Mouse (Mus musculus) hindbrain, embryonic 10.5 days (tissue): ENCODE measurements around the gene Tpcn1. TPM values are rescaled to one million over a fixed set of nuclear protein-coding genes. Genes with fewer than 3 reads are reported as not detected.

ENCODE experiments used
- DNase-seq: peaks from one replicate; pipeline ENCODE4 v3.0.0-alpha.2; 2017; ENCODE audit warnings: low spot score
- H3K27ac ChIP-seq: fragments of 300-500 bp; sonication (generic); 2 replicates; pipeline ENCODE4 v1.5.1; 2016; ENCODE audit warnings: mild to moderate bottlenecking, moderate library complexity
- H3K27me3 ChIP-seq: fragments of 300-500 bp; sonication (generic); 2 replicates; pipeline ENCODE4 v1.6.1; 2016; ENCODE audit warnings: mild to moderate bottlenecking; ENCODE audit not compliant: poor library complexity, insufficient read depth, severe bottlenecking
- H3K36me3 ChIP-seq: fragments of 300-500 bp; sonication (generic); 2 replicates; pipeline ENCODE4 v1.6.1; 2016; ENCODE audit warnings: mild to moderate bottlenecking, moderate library complexity
- H3K4me1 ChIP-seq: fragments of 300-500 bp; sonication (generic); replicated peaks from 2 replicates; pipeline ENCODE4 v1.6.1; 2016; ENCODE audit warnings: mild to moderate bottlenecking
- H3K4me3 ChIP-seq: fragments of 300-500 bp; sonication (generic); 2 replicates; pipeline ENCODE4 v1.5.1; 2016; ENCODE audit warnings: mild to moderate bottlenecking, moderate library complexity
- H3K9me3 ChIP-seq: fragments of 300-500 bp; sonication (generic); 2 replicates; pipeline ENCODE4 v1.6.1; 2016; ENCODE audit warnings: mild to moderate bottlenecking, moderate library complexity
- whole genome bisulfite sequencing: fragments of 180-500 bp; shearing (Covaris S2); methylation state at CpG from one replicate; pipeline ENCODE4 v1.1.7; 2016; 5-methylcytosine and 5-hydroxymethylcytosine counted together
- polyA plus RNA-seq: library from polyadenylated mRNA; unstranded; fragments of >200 nt; fragmentation: Nextera tagmentation; extraction: Ambion mirVana; gene quantifications from 2 replicates; pipeline ENCODE4 v1.2.1, GENCODE M21; 2016

The Tpcn1 gene
- polyA plus RNA-seq, 1 experiment from 2014 or later: 12.9 TPM

GRCm38 (mm10) chr5:120560129-120560615 lies 28.3 kb downstream of the Tpcn1 start:
- H3K4me1 ChIP-seq: peaks cover 69% of the 10 kb centered on the region
- no peaks in the 10 kb centered on the region for H3K27me3 ChIP-seq
- DNase-seq: no peak
- 63% methylated on average over 9 of the region's 9 CpGs for WGBS
- H3K27ac ChIP-seq: peak overlapping the region; percentile 85
- H3K9me3 ChIP-seq: no peaks in the 10 kb centered on the region
- peaks cover 20% of the 10 kb centered on the region for H3K36me3 ChIP-seq
- H3K4me3 ChIP-seq: peak overlapping the region; percentile 13; the same call in 1 of the 2 replicates

- peaks cover 32% of the 10 kb centered on the region for H3K36me3 ChIP-seq
- 74% methylated on average over 14 of the region's 14 CpGs for WGBS
These were observed 29.7 kb downstream of the Tpcn1 start for GRCm38 (mm10) chr5:120558762-120559161.

DNA sequence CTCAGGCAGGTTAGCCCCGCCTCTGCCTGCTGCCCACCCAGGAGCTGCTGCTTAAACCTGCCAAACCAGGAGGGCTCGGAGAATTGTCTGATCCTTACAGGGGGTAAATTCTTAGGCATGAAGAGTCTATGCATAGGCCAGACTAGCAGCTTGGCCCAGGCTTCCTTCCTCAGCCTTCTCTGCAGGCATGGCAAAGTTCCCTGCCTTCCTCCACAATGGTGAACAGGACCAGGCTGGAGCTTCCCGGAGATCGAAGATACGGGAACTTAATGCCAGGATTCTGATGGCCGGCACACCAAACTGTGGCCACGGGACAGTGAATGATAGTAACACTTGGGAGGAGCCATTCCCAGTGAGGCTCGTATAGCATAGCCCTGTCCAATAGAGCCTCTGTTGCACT lies 30.4 kb downstream of the Tpcn1 start:
- H3K4me1 ChIP-seq: peaks cover 51% of the 10 kb centered on the region
- H3K27ac ChIP-seq: peak overlapping the region; percentile 54
- 75% methylated on average over 8 of the region's 8 CpGs for WGBS

More at GRCm38 (mm10) chr5:120558762-120559161, 29.7 kb downstream of the Tpcn1 start:
- Histone ChIP-seq H3K4me1 (peaks cover 58% of the 10 kb centered on the region), H3K27me3 (no peaks in the 10 kb centered on the region), H3K9me3 (no peaks in the 10 kb centered on the region), H3K4me3 (no peak overlapping the region), H3K27ac (peak overlapping the region; percentile 54)
- DNase-seq: no peak

GRCm38 (mm10) chr5:120555871-120556270 lies 32.6 kb downstream of the Tpcn1 start:
- peak overlapping the region; percentile 40; the same call in 1 of the 2 replicates for H3K27ac ChIP-seq
- peaks cover 36% of the 10 kb centered on the region for H3K4me1 ChIP-seq
- peaks cover 58% of the 10 kb centered on the region for H3K36me3 ChIP-seq
- H3K9me3 ChIP-seq: no peaks in the 10 kb centered on the region
- H3K4me3 ChIP-seq: no peak overlapping the region
- DNase-seq: no peak
- no peaks in the 10 kb centered on the region for H3K27me3 ChIP-seq
- 82% methylated on average over 24 of the region's 24 CpGs for WGBS

More for the DNA sequence above, 30.4 kb downstream of the Tpcn1 start:
- H3K4me3 ChIP-seq: no peak overlapping the region
- H3K9me3 ChIP-seq: no peaks in the 10 kb centered on the region
- peaks cover 39% of the 10 kb centered on the region for H3K36me3 ChIP-seq
- H3K27me3 ChIP-seq: no peaks in the 10 kb centered on the region
- DNase-seq: no peak

- H3K9me3 ChIP-seq: no peaks in the 10 kb centered on the region
- DNase-seq: no peak
- no peak overlapping the region for H3K4me3 ChIP-seq
- H3K27ac ChIP-seq: no peak overlapping the region
- no peaks in the 10 kb centered on the region for H3K27me3 ChIP-seq
- 95% methylated on average over 5 of the region's 5 CpGs for WGBS
- H3K36me3 ChIP-seq: peaks cover 57% of the 10 kb centered on the region
- H3K4me1 ChIP-seq: peaks cover 24% of the 10 kb centered on the region
These were observed 37.8 kb downstream of the Tpcn1 start for GRCm38 (mm10) chr5:120550673-120551072.

GRCm38 (mm10) chr5:120550137-120550536 lies 38.3 kb downstream of the Tpcn1 start:
- Histone ChIP-seq H3K4me3 (no peak overlapping the region), H3K27me3 (no peaks in the 10 kb centered on the region), H3K36me3 (peaks cover 52% of the 10 kb centered on the region), H3K9me3 (no peaks in the 10 kb centered on the region), H3K4me1 (peaks cover 24% of the 10 kb centered on the region), H3K27ac (no peak overlapping the region)
- DNase-seq: no peak
- 84% methylated on average over 5 of the region's 5 CpGs for WGBS

DNA sequence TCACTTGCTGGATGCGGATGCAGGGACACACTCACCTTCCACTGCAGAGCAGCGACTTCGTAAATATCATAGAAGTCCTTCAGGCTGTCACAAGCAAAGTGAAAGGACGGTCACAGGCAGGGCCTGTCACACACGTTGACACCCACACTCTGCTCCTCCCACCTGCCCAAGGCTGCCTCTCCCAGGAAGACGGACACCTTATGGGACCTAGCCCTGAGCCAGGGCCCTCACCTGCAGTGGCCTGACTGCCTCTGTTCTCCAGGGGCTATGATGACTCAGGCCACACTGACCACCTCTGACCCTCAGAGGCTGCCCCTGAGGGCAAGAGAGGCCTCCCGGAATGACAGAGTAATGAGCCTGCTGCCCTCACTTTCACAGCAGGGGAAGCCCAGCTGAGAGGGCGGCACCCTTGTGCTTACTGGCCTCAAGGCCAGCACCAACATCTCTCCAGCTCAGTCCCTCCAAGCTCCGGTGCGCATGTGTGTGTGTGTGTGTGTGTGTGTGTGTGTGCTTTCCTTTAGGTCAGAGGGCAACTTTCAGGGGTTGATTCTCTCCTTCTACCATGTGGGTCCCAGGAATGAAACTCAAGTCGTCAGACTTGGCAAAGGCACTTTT lies 40.1 kb downstream of the Tpcn1 start:
- Histone ChIP-seq H3K27me3 (no peaks in the 10 kb centered on the region), H3K4me3 (no peak overlapping the region), H3K9me3 (no peaks in the 10 kb centered on the region), H3K4me1 (peaks cover 24% of the 10 kb centered on the region), H3K36me3 (peaks cover 42% of the 10 kb centered on the region), H3K27ac (peak overlapping the region; percentile 51; the same call in 1 of the 2 replicates)
- 62% methylated on average over 11 of the region's 11 CpGs for WGBS
- DNase-seq: no peak

DNA sequence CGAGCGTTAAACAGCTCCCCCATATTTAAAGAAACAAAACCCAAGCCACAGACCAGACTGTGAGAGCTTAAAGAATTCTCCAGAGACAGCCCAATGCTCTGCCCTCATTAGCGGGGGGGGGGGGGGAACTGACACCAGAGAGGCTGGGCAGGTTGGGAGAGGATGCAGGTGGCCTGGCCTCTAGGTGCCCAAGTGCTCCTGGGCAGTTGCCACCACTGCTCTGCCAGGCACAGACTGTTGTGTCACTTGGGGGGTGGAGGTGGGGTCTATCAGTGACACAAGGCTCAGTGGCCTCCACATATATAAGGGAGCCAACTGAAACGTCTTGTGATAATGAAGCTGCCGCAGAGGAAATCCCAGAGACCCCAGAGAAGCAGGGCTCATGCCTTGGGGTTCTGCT lies 51.8 kb downstream of the Tpcn1 start:
- peaks cover 46% of the 10 kb centered on the region for H3K36me3 ChIP-seq
- WGBS: 65% methylated on average over 5 of the region's 5 CpGs
- peak overlapping the region; percentile 70; the same call in 1 of the 2 replicates for H3K27ac ChIP-seq
- H3K9me3 ChIP-seq: no peaks in the 10 kb centered on the region
- no peaks in the 10 kb centered on the region for H3K27me3 ChIP-seq
- peaks cover 42% of the 10 kb centered on the region for H3K4me1 ChIP-seq
- H3K4me3 ChIP-seq: no peak overlapping the region
- DNase-seq: no peak

DNA sequence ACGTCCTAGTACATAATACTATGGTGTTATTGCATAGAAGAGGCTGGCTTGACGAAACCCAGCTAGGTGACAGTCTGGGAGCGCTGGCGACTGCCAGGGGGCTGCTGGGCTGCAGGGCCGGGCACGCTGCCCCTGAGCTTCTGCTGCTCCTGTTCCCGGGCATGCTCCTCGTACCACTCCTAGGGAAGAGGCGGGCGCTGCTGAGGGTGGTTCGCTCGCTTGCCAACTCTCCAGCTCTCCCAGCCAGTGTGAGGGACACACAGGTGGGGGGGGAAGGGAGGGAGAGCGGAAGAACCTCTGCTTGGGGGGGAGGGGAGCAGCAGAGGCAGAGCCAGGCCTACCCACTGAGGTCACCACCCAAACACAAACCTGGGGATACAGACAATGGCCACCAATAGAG lies 52.4 kb downstream of the Tpcn1 start:
- H3K9me3 ChIP-seq: no peaks in the 10 kb centered on the region
- no peaks in the 10 kb centered on the region for H3K27me3 ChIP-seq
- no peak overlapping the region for H3K4me3 ChIP-seq
- WGBS: 72% methylated on average over 13 of the region's 13 CpGs
- no peak for DNase-seq
- H3K27ac ChIP-seq: peak overlapping the region; percentile 70; the same call in 1 of the 2 replicates
- peaks cover 40% of the 10 kb centered on the region for H3K36me3 ChIP-seq
- peaks cover 39% of the 10 kb centered on the region for H3K4me1 ChIP-seq

DNA sequence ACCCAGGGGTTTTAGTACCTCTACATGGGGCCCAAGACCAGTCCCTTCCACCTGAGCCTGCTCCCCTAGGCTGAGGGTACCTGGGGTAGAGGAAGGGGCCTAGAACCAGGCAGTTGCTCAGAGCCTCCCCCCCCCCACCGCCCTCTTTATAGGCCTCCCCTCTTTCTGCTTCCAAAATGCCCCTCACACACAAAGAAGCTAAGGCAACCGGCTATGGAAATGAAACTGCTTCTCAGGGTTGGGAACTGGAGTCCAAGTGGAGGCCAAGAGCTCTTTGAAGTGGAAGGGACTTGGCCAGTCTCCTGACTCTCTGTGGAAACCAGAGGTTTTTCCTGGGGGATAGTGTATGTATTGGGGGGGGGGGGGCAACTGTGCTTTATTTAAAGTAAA lies 53.8 kb downstream of the Tpcn1 start:
- 63% methylated on average over 2 of the region's 2 CpGs for WGBS
- H3K4me1 ChIP-seq: peaks cover 39% of the 10 kb centered on the region
- peak overlapping the region; percentile 70 for H3K27ac ChIP-seq
- H3K4me3 ChIP-seq: no peak overlapping the region
- H3K27me3 ChIP-seq: no peaks in the 10 kb centered on the region
- peaks cover 32% of the 10 kb centered on the region for H3K36me3 ChIP-seq
- no peak for DNase-seq
- H3K9me3 ChIP-seq: no peaks in the 10 kb centered on the region

GRCm38 (mm10) chr5:120534071-120534685 lies 54.3 kb downstream of the Tpcn1 start:
- Histone ChIP-seq H3K9me3 (no peaks in the 10 kb centered on the region), H3K27ac (peak overlapping the region; percentile 70), H3K27me3 (no peaks in the 10 kb centered on the region), H3K36me3 (peaks cover 31% of the 10 kb centered on the region), H3K4me3 (no peak overlapping the region), H3K4me1 (peaks cover 39% of the 10 kb centered on the region)
- 73% methylated on average over 15 of the region's 15 CpGs for WGBS
- no peak for DNase-seq

GRCm38 (mm10) chr5:120531631-120532030 lies 56.8 kb downstream of the Tpcn1 start:
- peaks cover 37% of the 10 kb centered on the region for H3K4me1 ChIP-seq
- no peak overlapping the region for H3K4me3 ChIP-seq
- H3K27ac ChIP-seq: no peak overlapping the region
- DNase-seq: no peak
- peaks cover 8% of the 10 kb centered on the region for H3K36me3 ChIP-seq
- H3K27me3 ChIP-seq: no peaks in the 10 kb centered on the region
- WGBS: 86% methylated on average over 8 of the region's 8 CpGs
- no peaks in the 10 kb centered on the region for H3K9me3 ChIP-seq

- Histone ChIP-seq H3K27ac (no peak overlapping the region), H3K4me1 (peaks cover 10% of the 10 kb centered on the region), H3K9me3 (no peaks in the 10 kb centered on the region), H3K4me3 (no peak overlapping the region), H3K36me3 (peaks cover 16% of the 10 kb centered on the region), H3K27me3 (no peaks in the 10 kb centered on the region)
- 88% methylated on average over 20 of the region's 20 CpGs for WGBS
- no peak for DNase-seq
These were observed 61.0 kb downstream of the Tpcn1 start for GRCm38 (mm10) chr5:120527296-120527964.
